8 mouse cellular contexts compared by ENCODE assay signal in the genomic region with DNA sequence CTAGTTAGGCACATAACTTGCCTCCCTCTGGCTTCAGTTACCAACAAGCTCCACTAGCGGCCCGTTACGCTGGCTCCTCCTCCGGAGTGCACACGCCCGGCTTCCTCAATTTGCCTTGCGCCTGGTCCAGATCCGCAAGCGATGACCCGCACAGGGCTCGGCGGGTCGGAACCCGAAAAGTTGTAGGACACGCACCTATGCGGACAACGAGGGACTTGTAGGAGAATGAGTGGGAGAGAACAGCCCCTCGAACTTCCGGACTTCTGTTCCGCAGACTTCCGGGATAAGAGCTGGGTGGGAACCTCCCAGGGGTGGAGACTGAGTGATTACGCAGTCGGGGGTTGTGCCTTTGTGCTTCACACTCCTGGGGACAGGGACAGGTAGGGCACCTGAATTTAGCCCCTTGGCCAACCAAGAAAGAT. TPM values are rescaled to one million over a fixed set of nuclear protein-coding genes. Genes with fewer than 3 reads are reported as not detected.
A peak's percentile ranks its signal among the peaks of the same experiment; 100 is the strongest.
DNase-seq lines count a peak whose midpoint lies in the region; ATAC-seq lines count a peak whose summit lies in the region.

Gene Cybc1 (minus strand): TSS at position 305 of the 422 bp plus-strand sequence.

- no peaks in the 10 kb centered on the region for H3K27me3 ChIP-seq in hindbrain, embryonic 12.5 days

- peak within 1 kb of the TSS; percentile 14 for H3K27ac ChIP-seq in hindbrain, embryonic 12.5 days

- ATAC-seq in hindbrain, embryonic 12.5 days (ENCODE audit: low FRiP score), result peak; percentile 86

- H3K4me3 ChIP-seq in hindbrain, embryonic 12.5 days, result peak within 1 kb of the TSS; percentile 66

- peak within 1 kb of the TSS; percentile 61 for H3K9ac ChIP-seq in hindbrain, embryonic 12.5 days

- H3K36me3 ChIP-seq in hindbrain, embryonic 12.5 days, result peaks cover 32% of the 10 kb centered on the region

- no peaks in the 10 kb centered on the region for H3K9me3 ChIP-seq in hindbrain, embryonic 12.5 days (replicated peaks)

- H3K4me2 ChIP-seq in hindbrain, embryonic 12.5 days (replicated peaks), result peak within 1 kb of the TSS; percentile 66

- H3K4me1 ChIP-seq in hindbrain, embryonic 12.5 days, result peaks cover 21% of the 10 kb centered on the region

- under 1% methylated on average over 23 of the region's 23 CpGs for WGBS in hindbrain, embryonic 12.5 days

- peak; percentile 95 for DNase-seq in R1 (ENCODE audit: low read depth, low spot score)
- peak; percentile 81 to 85 for DNase-seq in cerebellum, postnatal 10 days
- DNase-seq in frontal cortex, postnatal 14 days (ENCODE audit: low spot score in 2 of 2), result peak; percentile 50
- peak; percentile 70 to 71 for DNase-seq in layer of hippocampus, postnatal 14 days (ENCODE audit: low spot score in 2 of 2)
- peak; percentile 75 for DNase-seq in lung, postnatal 14 days
- DNase-seq in ovary, postnatal 36 days (ENCODE audit: low spot score), result peak; percentile 64
- DNase-seq in thymus, postnatal 25 days, result peak; percentile 84

RNA-seq across cellular contexts. Expression of gene Cybc1, which starts in this region (rescaled TPM):
- polyA plus RNA-seq in hindbrain, embryonic 12.5 days (2016; fragmentation: Nextera tagmentation; extraction: Ambion mirVana), result 40.6 and 40.8 TPM in 2 replicates
- 10 to 100 TPM; 27.7 to 32.7 TPM for total RNA-seq in layer of hippocampus, postnatal 14 days (2021)

Comparison
In these comparisons a context has a peak if more than half of its experiments do, and no peak if none do; other contexts are left out.
1. Peak in every context shown above with its lines: DNase-seq, ATAC-seq, H3K4me3 ChIP-seq and H3K27ac ChIP-seq.